Mouse (Mus musculus) forebrain, embryonic 16.5 days (tissue): ENCODE results near the gene Olfr524. TPM values are rescaled to one million over a fixed set of nuclear protein-coding genes. Genes with fewer than 3 reads are reported as not detected.

Experiments used
- ATAC-seq: fragments of 200-750 bp; cut with Nextera tagmentation; 2 replicates; pipeline ENCODE4 v1.8.0; 2017; ENCODE audit warnings: mild to moderate bottlenecking, moderate library complexity
- H3K27ac ChIP-seq: fragments of 300-500 bp; sonication (generic); 2 replicates; pipeline ENCODE4 v1.5.1; 2014; ENCODE audit warnings: low read length, control low read depth
- H3K27me3 ChIP-seq: fragments of 300-500 bp; sonication (generic); replicated peaks from 2 replicates; pipeline ENCODE4 v1.6.1; 2014; ENCODE audit warnings: low read length; ENCODE audit not compliant: control insufficient read depth, insufficient read depth
- H3K36me3 ChIP-seq: fragments of 300-500 bp; sonication (generic); 2 replicates; pipeline ENCODE4 v1.6.1; 2014; ENCODE audit not compliant: control insufficient read depth, insufficient read depth
- H3K4me1 ChIP-seq: fragments of 300-500 bp; sonication (generic); replicated peaks from 2 replicates; pipeline ENCODE4 v1.6.1; 2014; ENCODE audit warnings: low read length; ENCODE audit not compliant: control insufficient read depth, insufficient read depth
- H3K4me2 ChIP-seq: fragments of 300-500 bp; sonication (generic); 2 replicates; pipeline ENCODE4 v1.6.1; 2014; ENCODE audit warnings: mild to moderate bottlenecking, low read length, control low read depth
- H3K4me3 ChIP-seq: fragments of 300-500 bp; sonication (generic); replicated peaks from 2 replicates; pipeline ENCODE4 v1.5.1; 2014; ENCODE audit warnings: mild to moderate bottlenecking, low read length, control low read depth
- H3K9ac ChIP-seq: fragments of 300-500 bp; sonication (generic); replicated peaks from 2 replicates; pipeline ENCODE4 v1.6.1; 2014; ENCODE audit warnings: low read depth, low read length, control low read depth
- H3K9me3 ChIP-seq: fragments of 300-500 bp; sonication (generic); 2 replicates; pipeline ENCODE4 v1.6.1; 2016; ENCODE audit warnings: low read length; ENCODE audit not compliant: control insufficient read depth
- WGBS: fragments of 180-500 bp; shearing (Covaris S2); extraction: QIAGEN DNeasy Blood & Tissue Kit; methylation state at CpG from one replicate; pipeline ENCODE4 v1.1.7; 2014; 5-methylcytosine and 5-hydroxymethylcytosine counted together
- polyA plus RNA-seq: library from polyadenylated mRNA; unstranded; fragments of >200 nt; fragmentation: Nextera tagmentation; extraction: Ambion mirVana; gene quantifications from 2 replicates; pipeline ENCODE4 v1.2.1, GENCODE M21; 2015

The Olfr524 gene
- polyA plus RNA-seq, 1 experiment from 2014 or later, result not detected

DNA sequence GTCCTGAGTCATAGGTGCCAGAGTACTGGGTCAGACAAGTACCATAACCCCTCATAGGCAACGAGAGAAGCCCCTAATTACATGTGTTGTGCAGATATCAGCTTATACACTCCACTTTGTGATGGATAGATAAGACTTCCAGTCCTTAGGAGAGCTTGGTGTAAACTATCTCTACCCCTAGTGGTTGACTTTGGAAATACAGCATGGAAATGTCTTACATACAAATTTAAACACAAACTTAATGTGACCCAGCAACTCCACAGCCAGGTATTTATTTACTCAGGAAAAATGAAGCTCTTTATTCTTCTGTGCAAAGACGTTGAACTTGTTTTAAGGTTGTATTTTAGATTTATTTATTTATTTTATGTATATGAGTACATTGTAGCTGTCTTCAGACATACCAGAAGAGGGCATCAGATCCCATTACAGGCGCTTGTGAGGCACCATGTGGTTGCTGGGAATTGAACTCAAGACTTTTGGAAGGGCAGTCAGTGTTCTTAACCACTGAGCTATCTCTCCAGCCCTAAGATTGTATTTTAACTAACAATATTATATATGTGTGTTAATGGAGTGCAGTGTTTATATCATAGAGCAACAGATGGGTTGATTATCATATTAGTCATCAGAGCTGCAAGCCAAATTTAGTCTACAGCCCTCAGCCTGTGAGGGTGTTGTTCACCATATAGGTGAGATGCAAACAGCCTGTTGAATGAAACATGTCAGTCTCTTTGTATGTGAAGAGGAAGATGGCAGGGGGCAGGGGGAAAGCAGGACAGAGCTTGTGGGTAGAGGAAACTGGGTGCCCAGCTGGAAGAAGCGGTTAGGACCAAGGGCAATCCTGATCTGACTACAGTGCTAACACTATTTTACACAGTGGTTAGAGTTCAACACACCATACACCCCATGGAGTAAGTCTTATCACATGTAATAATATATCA is 17.1 kb downstream of the Olfr524 start:
- WGBS, result 61% methylated on average over 4 of the region's 4 CpGs
- Histone ChIP-seq H3K9ac (no peak overlapping the region), H3K36me3 (no peaks in the 10 kb centered on the region), H3K27me3 (no peaks in the 10 kb centered on the region), H3K4me1 (no peaks in the 10 kb centered on the region), H3K4me3 (no peak overlapping the region), H3K4me2 (no peak overlapping the region), H3K27ac (no peak overlapping the region), H3K9me3 (no peaks in the 10 kb centered on the region)
- no peak for ATAC-seq

DNA sequence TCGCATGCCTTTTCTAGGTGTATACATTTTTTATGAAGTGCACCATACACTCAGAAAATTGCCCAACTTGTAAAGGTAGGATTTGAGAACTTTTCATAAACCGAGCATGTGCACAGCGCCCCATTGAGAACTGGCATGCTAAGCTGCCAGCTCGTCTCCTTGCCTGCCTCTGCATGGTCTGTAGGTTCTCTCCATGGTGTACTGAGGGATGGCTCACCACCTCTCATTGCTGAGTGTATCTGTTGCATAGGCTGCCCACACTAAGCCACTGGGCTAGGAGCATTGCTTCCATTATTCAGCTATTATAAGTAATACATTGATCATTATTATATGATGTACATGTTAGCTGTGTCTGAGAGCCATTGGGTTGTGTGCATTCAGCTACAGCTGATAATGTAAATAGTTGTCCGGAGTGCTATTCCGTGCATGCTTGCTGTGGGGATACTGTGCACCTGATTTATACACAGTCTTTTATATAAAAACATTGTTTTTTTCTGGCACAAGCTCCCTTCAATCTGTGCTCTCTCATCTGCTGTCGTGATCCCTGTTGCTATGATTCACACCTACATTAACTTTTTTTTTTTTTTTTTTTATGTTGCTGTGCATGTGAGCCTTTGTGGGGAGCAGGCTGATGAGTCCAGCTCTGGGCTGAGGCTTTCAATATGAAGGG is 17.9 kb downstream of the Olfr524 start:
- Histone ChIP-seq H3K27ac (no peak overlapping the region), H3K4me1 (no peaks in the 10 kb centered on the region), H3K27me3 (no peaks in the 10 kb centered on the region), H3K9ac (no peak overlapping the region), H3K36me3 (no peaks in the 10 kb centered on the region), H3K9me3 (no peaks in the 10 kb centered on the region), H3K4me2 (no peak overlapping the region), H3K4me3 (no peak overlapping the region)
- 81% methylated on average over 7 of the region's 7 CpGs for WGBS
- no peak for ATAC-seq

DNA sequence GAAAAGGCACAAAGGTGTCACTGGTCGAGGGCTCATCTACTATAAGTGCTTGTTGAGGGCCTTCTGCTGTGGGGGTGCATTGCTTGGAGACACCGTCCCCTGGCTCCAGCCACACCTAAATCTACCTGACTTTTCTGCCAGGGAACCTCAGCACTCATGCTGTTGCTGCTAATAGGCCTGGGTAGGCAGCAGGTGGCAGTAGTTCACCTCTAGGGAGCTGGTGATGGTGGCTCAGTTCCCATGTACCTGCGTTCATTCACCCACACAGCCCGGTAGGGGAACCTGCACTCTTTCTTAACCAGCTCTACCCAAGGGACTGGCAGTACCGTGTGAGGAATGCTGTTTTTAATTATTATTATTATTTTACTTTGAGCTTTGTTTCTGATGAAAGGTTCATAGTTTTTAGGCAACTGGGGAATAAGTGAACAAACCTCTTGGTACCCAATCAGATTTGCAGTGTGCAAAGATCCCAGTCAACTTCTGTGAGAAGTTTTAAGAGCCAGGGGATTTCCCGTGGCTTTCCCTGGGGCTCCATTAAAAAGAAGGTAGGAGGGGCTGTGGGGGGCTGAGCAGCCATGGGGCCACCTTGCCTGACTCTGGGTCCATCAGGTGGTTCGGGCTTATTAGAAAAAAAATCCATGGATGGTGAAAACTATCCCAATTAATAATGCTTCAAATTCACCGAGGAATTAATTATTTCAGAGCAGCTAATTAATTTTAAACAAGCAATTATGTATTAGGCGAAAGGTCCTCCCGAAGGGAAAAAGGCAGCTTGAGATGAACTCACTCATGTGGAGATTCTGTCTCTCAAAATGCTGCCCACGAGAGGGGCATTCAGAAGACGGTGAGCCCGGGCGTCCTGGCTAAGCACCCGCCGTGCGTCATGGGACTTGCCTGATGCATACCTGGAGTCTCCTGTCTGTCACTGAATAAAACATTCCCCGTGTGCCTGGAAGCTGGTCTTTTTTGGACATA is 18.8 kb downstream of the Olfr524 start:
- no peaks in the 10 kb centered on the region for H3K4me1 ChIP-seq
- H3K9me3 ChIP-seq, result no peaks in the 10 kb centered on the region
- no peak overlapping the region for H3K4me2 ChIP-seq
- H3K27ac ChIP-seq, result no peak overlapping the region
- no peaks in the 10 kb centered on the region for H3K36me3 ChIP-seq
- no peak overlapping the region for H3K9ac ChIP-seq
- 40% methylated on average over 18 of the region's 18 CpGs for WGBS
- no peaks in the 10 kb centered on the region for H3K27me3 ChIP-seq
- H3K4me3 ChIP-seq, result no peak overlapping the region
- no peak for ATAC-seq

DNA sequence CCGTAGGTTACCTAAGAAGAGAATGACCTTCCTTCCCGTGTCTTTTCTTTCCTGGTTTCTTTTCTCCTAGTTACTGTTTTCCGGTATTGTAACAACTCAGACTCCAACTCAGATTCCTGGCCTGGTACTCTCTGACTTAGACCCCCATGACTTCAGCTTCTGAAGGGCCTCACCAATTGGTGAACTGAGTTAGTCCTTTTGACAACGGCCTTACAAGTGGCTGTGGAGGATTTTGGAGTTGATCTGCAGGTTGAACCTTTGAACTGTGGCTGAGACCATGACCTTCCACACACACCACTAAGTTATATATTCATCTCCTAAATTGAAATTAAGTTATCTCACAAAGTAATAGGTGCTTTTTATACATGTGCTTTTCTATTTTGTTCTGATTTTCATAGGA is 21.6 kb downstream of the Olfr524 start:
- 88% methylated on average over 4 of the region's 4 CpGs for WGBS
- no peak for ATAC-seq
- no peak overlapping the region for H3K4me2 ChIP-seq

DNA sequence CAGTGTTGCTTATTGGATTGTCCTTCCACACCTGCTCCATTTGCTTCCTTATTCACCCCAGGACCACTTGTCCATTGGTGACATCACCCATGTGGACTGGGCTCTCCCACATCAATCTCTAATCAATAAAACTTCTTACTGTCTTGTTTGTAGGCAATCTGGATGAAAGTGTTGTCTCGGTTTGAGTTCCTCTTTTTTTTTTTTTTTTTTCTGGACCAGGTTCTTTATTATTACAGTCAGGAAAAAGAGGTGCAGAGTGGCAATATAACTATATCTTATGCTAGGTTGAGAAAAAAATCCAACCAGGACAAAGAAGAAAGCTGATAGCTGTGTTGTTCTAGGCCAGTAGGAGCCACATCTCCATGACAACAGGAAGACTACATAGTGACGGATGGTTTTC is 25.1 kb downstream of the Olfr524 start:
- Histone ChIP-seq H3K36me3 (no peaks in the 10 kb centered on the region), H3K4me2 (no peak overlapping the region), H3K9ac (no peak overlapping the region), H3K27me3 (no peaks in the 10 kb centered on the region), H3K4me1 (no peaks in the 10 kb centered on the region), H3K9me3 (no peaks in the 10 kb centered on the region), H3K27ac (no peak overlapping the region), H3K4me3 (no peak overlapping the region)
- 83% methylated on average over 2 of the region's 2 CpGs for WGBS
- ATAC-seq, result no peak

More for the DNA sequence above, 21.6 kb downstream of the Olfr524 start:
- Histone ChIP-seq H3K4me1 (no peaks in the 10 kb centered on the region), H3K36me3 (no peaks in the 10 kb centered on the region), H3K9me3 (no peaks in the 10 kb centered on the region), H3K27me3 (no peaks in the 10 kb centered on the region), H3K9ac (no peak overlapping the region), H3K4me3 (no peak overlapping the region), H3K27ac (no peak overlapping the region)

DNA sequence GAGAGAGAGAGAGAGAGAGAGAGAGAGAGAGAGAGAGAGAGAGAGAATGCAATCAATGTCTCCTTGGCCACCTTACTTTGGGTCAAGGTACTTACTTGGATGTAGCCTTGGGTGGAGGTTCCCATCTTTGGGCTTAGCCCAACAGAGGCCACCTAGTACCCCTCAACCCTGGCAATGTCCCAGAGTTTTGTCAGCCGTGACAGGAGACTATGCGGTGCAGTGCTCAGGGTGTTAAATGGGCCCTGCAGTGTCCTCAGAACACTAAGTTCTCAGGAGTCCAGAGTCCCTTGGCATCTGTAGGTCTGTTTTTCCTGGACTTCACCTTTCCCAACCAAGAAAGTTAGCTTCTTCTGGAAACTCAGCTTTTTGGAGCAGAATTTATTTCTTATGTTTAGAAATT is 26.6 kb downstream of the Olfr524 start:
- Histone ChIP-seq H3K4me1 (no peaks in the 10 kb centered on the region), H3K36me3 (no peaks in the 10 kb centered on the region), H3K9ac (no peak overlapping the region), H3K9me3 (no peaks in the 10 kb centered on the region), H3K27me3 (no peaks in the 10 kb centered on the region), H3K4me2 (no peak overlapping the region), H3K4me3 (no peak overlapping the region), H3K27ac (no peak overlapping the region)
- ATAC-seq, result no peak
- 89% methylated on average over 2 of the region's 2 CpGs for WGBS

DNA sequence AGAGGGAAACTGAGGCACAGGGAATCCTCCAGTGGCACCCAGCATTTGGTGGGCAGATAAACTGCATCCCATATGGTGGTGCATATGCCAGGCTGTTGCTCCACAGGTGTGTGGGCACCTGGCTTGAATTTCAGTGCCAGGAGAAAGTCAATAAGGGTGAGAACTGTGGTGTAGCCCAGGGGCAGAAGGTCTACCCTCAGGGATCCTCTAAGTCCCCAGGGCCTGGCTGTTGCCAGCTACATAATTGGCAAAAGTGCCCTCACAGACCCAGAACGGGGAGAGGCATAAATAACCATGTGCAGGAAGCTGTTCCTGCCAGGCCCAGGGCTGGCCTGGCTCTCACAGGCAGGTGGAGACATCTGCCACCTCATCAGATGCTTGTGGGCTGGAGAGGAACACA is 32.8 kb downstream of the Olfr524 start, which contains the start of gene Olfr523:
Olfr523 (plus strand) TSS at position 282 of the 400 bp plus-strand sequence.
- WGBS, result 21% methylated on average over 1 of the region's 1 CpGs
- ATAC-seq, result no peak

DNA sequence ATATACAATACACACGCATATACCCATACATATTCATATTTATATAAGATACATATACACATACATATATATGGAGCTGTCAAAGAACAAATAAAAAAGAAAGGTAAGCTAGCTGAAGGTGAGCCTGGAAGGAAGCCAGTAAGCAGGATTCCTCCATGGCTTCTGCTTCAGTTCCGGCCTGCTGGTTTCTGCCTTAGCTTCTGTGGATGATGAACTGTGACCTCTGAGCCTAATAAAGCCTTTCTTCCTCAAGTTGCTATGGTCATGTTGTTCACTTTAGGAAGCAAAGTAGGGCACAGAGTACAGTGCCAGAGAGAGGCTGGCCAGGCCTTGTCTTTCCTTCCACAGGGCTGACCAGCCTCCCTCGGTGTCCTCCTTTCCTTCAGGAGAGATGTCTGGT is 34.9 kb downstream of the Olfr524 start:
- 95% methylated on average over 3 of the region's 3 CpGs for WGBS
- Histone ChIP-seq H3K4me3 (no peak overlapping the region), H3K9ac (no peak overlapping the region), H3K36me3 (no peaks in the 10 kb centered on the region), H3K4me1 (no peaks in the 10 kb centered on the region), H3K27ac (no peak overlapping the region), H3K9me3 (0 out of 2 replicates have a peak, but pooled peaks cover 3% of the 10 kb centered on the region), H3K27me3 (no peaks in the 10 kb centered on the region), H3K4me2 (no peak overlapping the region)
- no peak for ATAC-seq

More for the DNA sequence above, 32.8 kb downstream of the Olfr524 start, which contains the start of gene Olfr523:
- Histone ChIP-seq H3K4me1 (no peaks in the 10 kb centered on the region), H3K9me3 (0 out of 2 replicates have a peak, but pooled peaks cover 3% of the 10 kb centered on the region), H3K36me3 (no peaks in the 10 kb centered on the region), H3K4me3 (no peak within 1 kb of the TSS), H3K27me3 (no peaks in the 10 kb centered on the region), H3K9ac (no peak within 1 kb of the TSS), H3K27ac (no peak within 1 kb of the TSS), H3K4me2 (no peak within 1 kb of the TSS)
